Mouse (Mus musculus) megakaryocyte progenitor cell, adult 5-6 weeks (primary cell): ENCODE data around the gene Sdf4. TPM values are rescaled to one million over a fixed set of nuclear protein-coding genes. Genes with fewer than 3 reads are reported as not detected.

ENCODE experiments used
- ATAC-seq: replicated peaks from 2 replicates; pipeline ENCODE4 v1.8.0; 2016; ENCODE audit warnings: mild to moderate bottlenecking, moderate TSS enrichment, inconsistent platforms; ENCODE audit not compliant: poor library complexity
- total RNA-seq, 2 experiments: library from RNA; stranded (forward) in 1 of 2; stranded (reverse) in 1 of 2; fragments of 157-497, 149-512 nt in 1 of 2; fragments of 200-1000 nt in 1 of 2; gene quantifications; 2 replicates each; pipeline versions ENCODE4 v1.2.3 to v1.2.4; 2015 to 2017

Gene Sdf4
- total RNA-seq, 2 experiments from 2014 or later, result 54.4 to 188 TPM

- ATAC-seq, result no peak
Measured at GRCm38 (mm10) chr4:156004109-156004508, 11.4 kb downstream of the Sdf4 start.

- ATAC-seq, result no peak
Measured at GRCm38 (mm10) chr4:156008369-156008768, 15.7 kb downstream of the Sdf4 start.

- no peak for ATAC-seq
Measured at GRCm38 (mm10) chr4:156013637-156014036, 21.0 kb downstream of the Sdf4 start, which contains the start of gene Tnfrsf4. Tnfrsf4 (plus strand) TSS chr4:156013843.

GRCm38 (mm10) chr4:156014436-156014835 lies 21.8 kb downstream of the Sdf4 start:
- no peak for ATAC-seq

- ATAC-seq, result no peak
Measured at GRCm38 (mm10) chr4:156019771-156020170, 27.1 kb downstream of the Sdf4 start.

GRCm38 (mm10) chr4:156021381-156021780 lies 28.7 kb downstream of the Sdf4 start:
- no peak for ATAC-seq

- ATAC-seq, result no peak
Measured at GRCm38 (mm10) chr4:156021942-156022419, 29.3 kb downstream of the Sdf4 start.

- ATAC-seq, result no peak
Measured at GRCm38 (mm10) chr4:156023520-156023919, 30.8 kb downstream of the Sdf4 start.

- ATAC-seq, result no peak
Measured at GRCm38 (mm10) chr4:156024184-156024583, 31.5 kb downstream of the Sdf4 start.

- peak; percentile 76 for ATAC-seq
Measured at GRCm38 (mm10) chr4:156026013-156026412, 33.3 kb downstream of the Sdf4 start, which contains the start of gene Tnfrsf18. Tnfrsf18 (plus strand) TSS chr4:156026164.

- ATAC-seq, result no peak
Measured at GRCm38 (mm10) chr4:156028580-156028979, 35.9 kb downstream of the Sdf4 start.

GRCm38 (mm10) chr4:156030651-156031118 lies 38.0 kb downstream of the Sdf4 start:
- ATAC-seq, result no peak

- no peak for ATAC-seq
Measured at GRCm38 (mm10) chr4:156031255-156031592, 38.6 kb downstream of the Sdf4 start.

- peak; percentile 72 for ATAC-seq
Measured at GRCm38 (mm10) chr4:156031593-156032391, 39.1 kb downstream of the Sdf4 start.

- no peak for ATAC-seq
Measured at GRCm38 (mm10) chr4:156032856-156033255, 40.2 kb downstream of the Sdf4 start.

GRCm38 (mm10) chr4:156033476-156034119 lies 40.9 kb downstream of the Sdf4 start:
- peak; percentile 69 for ATAC-seq

GRCm38 (mm10) chr4:156034301-156034700 lies 41.6 kb downstream of the Sdf4 start:
- ATAC-seq, result no peak

- peak; percentile 20; the same call in 1 of the 2 replicates for ATAC-seq
Measured at GRCm38 (mm10) chr4:156034901-156035300, 42.2 kb downstream of the Sdf4 start.

- no peak for ATAC-seq
Measured at GRCm38 (mm10) chr4:156044754-156045153, 52.1 kb downstream of the Sdf4 start.

- ATAC-seq, result 0 out of 2 replicates have a peak, but pooled peaks have one; percentile 27
Measured at GRCm38 (mm10) chr4:156049779-156050178, 57.1 kb downstream of the Sdf4 start.

- ATAC-seq, result no peak; the same call in 1 of the 2 replicates
Measured at GRCm38 (mm10) chr4:156050391-156050980, 57.8 kb downstream of the Sdf4 start.
